ENCODE assay signal across 9 mouse cellular contexts in genomic region chr19:45216240-45216639, GRCm38 (mm10). TPM values are rescaled to one million over a fixed set of nuclear protein-coding genes. Genes with fewer than 3 reads are reported as not detected.
A peak's percentile ranks its signal among the peaks of the same experiment; 100 is the strongest.
DNase-seq lines count a peak whose midpoint lies in the region; ATAC-seq and TF ChIP-seq lines count a peak whose summit lies in the region.
"Had no signal": no experiment of that assay in that cellular context is flagged by ENCODE, and none has a peak within 500 bp of the region (broad histone marks: within the 10 kb centered on the region; RNA-seq: fewer than 3 reads in every experiment).

No protein-coding gene starts in this region.

- H3K4me3 ChIP-seq in lung, embryonic 14.5 days (ENCODE audit: low read depth, low read length) = no peak overlapping the region

- no peak overlapping the region for H3K9ac ChIP-seq in lung, embryonic 14.5 days

- peak; percentile 37 for DNase-seq in gastrocnemius, postnatal 10 days
- DNase-seq in gastrocnemius, postnatal 25 days = no peak
- DNase-seq in urinary bladder, postnatal 14 days (ENCODE audit: low spot score) = peak; percentile 44
- no peak for DNase-seq in urinary bladder, postnatal 10 days (ENCODE audit: low spot score)
- DNase-seq in lung, embryonic 14.5 days = peak; percentile 83
- no peak for DNase-seq in right cerebral cortex, adult 2 months (ENCODE audit: low spot score in 2 of 2)
- no peak for DNase-seq in testis, postnatal 10 days (ENCODE audit: low spot score)

- no peak overlapping the region for H3K4me2 ChIP-seq in lung, embryonic 14.5 days

- H3K9me3 ChIP-seq in lung, embryonic 14.5 days (ENCODE audit: low read depth, low read length) = no peaks in the 10 kb centered on the region

- no peaks in the 10 kb centered on the region for H3K4me1 ChIP-seq in lung, embryonic 14.5 days (ENCODE audit: insufficient read depth)

- peak; percentile 85 for TF ChIP-seq CTCF in lung, embryonic 14.5 days (IDR thresholded peaks at IDR 0.05; ENCODE audit: low read depth)

- peaks cover 3% of the 10 kb centered on the region for H3K27me3 ChIP-seq in lung, embryonic 14.5 days (ENCODE audit: insufficient read depth, low read length)

- H3K27ac ChIP-seq in lung, embryonic 14.5 days (ENCODE audit: low read depth) = no peak overlapping the region

- peak; percentile 47; the same call in 1 of the 2 replicates for ATAC-seq in erythroblast, adult 5-6 weeks (replicated peaks; ENCODE audit: low FRiP score, poor library complexity, severe bottlenecking)
- no peak; the same call in 1 of the 2 replicates for ATAC-seq in lung, embryonic 14.5 days (ENCODE audit: insufficient read depth)

- no peaks in the 10 kb centered on the region for H3K36me3 ChIP-seq in lung, embryonic 14.5 days (ENCODE audit: insufficient read depth)

- 6% methylated on average over 9 of the region's 9 CpGs for WGBS in lung, embryonic 14.5 days

RNA-seq across cellular contexts. Expression of gene Lbx1, which starts 19.4 kb away (rescaled TPM):
- total RNA-seq in gastrocnemius, postnatal 10 days (2021) = 10 to 100 TPM; 35.2 to 36.1 TPM
- total RNA-seq in gastrocnemius, postnatal 25 days (2021) = 10 to 100 TPM; 34.0 to 41.1 TPM
- not detected in 2 replicates for total RNA-seq in erythroblast, adult 5-6 weeks (2015; ENCODE audit: low replicate concordance)
- not detected in 2 replicates for total RNA-seq in erythroblast, adult 5-6 weeks (2017; ENCODE audit: low replicate concordance)
- polyA plus RNA-seq in lung, embryonic 14.5 days (2014; fragmentation: Nextera tagmentation; extraction: Ambion mirVana) = not detected in 2 replicates
- polyA plus RNA-seq: large intestine, adult 2 months had no signal

Comparison
In these comparisons a context has a peak if more than half of its experiments do, and no peak if none do; other contexts are left out.
1. DNase-seq: peak in gastrocnemius, postnatal 10 days (single experiment), urinary bladder, postnatal 14 days (single experiment) and lung, embryonic 14.5 days (single experiment); none in gastrocnemius, postnatal 25 days (single experiment), urinary bladder, postnatal 10 days (single experiment), right cerebral cortex, adult 2 months (0 of 2) and testis, postnatal 10 days (single experiment).
2. RNA of gene Lbx1, which starts 19.4 kb away (total RNA-seq): 34.0 to 41.1 TPM in gastrocnemius, postnatal 25 days and 35.2 to 36.1 TPM in gastrocnemius, postnatal 10 days; not detected in erythroblast, adult 5-6 weeks; every median in the first group is over 10 times any median in the second.